Mouse (Mus musculus) kidney, adult 2 months (tissue): ENCODE measurements around the gene Lamb2.

ENCODE experiments used
- CTCF ChIP-seq: fragments of 200-500 bp; conservative IDR thresholded peaks from 2 replicates; pipeline ENCODE4 v1.5.1; 2011; ENCODE audit warnings: low read depth, mild to moderate bottlenecking, control low read depth, low read length, moderate library complexity, mixed read lengths; ENCODE audit not compliant: insufficient read depth, insufficient read length
- POLR2A ChIP-seq: fragments of 200-500 bp; IDR thresholded peaks from one replicate; pipeline ENCODE4 v1.6.1; 2011; ENCODE audit warnings: low read depth, low read length, control low read depth

DNA sequence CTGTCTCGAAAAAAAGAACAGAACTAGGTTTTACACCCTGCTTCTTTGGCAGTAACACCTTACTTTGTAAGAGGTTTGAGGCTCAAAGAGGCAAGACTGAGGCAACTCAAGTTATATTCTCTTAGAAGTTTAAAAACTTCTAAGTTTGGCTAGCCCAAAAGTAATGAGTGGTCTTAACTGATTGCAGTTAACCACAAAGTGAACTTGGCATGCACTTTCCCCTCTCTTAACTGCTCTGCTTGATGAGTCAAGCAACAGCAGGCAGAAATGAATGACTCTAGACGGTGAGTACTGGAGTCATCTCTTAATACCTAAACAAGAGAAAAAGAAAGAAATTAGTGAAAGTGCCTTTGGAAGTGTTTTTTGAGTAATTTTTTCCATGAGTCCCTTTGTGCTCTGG, 42.1 kb downstream of the Lamb2 start:
- TF ChIP-seq CTCF (no peak), POLR2A (no peak)
